Mouse (Mus musculus) heart, embryonic 12.5 days (tissue): ENCODE results near the gene Ehf. TPM values are rescaled to one million over a fixed set of nuclear protein-coding genes. Genes with fewer than 3 reads are reported as not detected.
A peak's percentile ranks its signal among the peaks of the same experiment; 100 is the strongest.

Source experiments
- ATAC-seq: fragments of 200-750 bp; cut with Nextera tagmentation; 2 replicates; pipeline ENCODE4 v1.8.0; 2017; ENCODE audit warnings: moderate TSS enrichment, moderate library complexity; ENCODE audit not compliant: insufficient number of reproducible peaks, low FRiP score
- H3K27ac ChIP-seq: fragments of 300-500 bp; sonication (generic); 2 replicates; pipeline ENCODE4 v1.5.1; 2016; ENCODE audit warnings: mild to moderate bottlenecking, moderate library complexity; ENCODE audit not compliant: poor library complexity, severe bottlenecking
- H3K27me3 ChIP-seq: fragments of 300-500 bp; sonication (generic); replicated peaks from 2 replicates; pipeline ENCODE4 v1.6.1; 2016; ENCODE audit warnings: mild to moderate bottlenecking, moderate library complexity
- H3K36me3 ChIP-seq: fragments of 300-500 bp; sonication (generic); 2 replicates; pipeline ENCODE4 v1.6.1; 2016; ENCODE audit warnings: mild to moderate bottlenecking, moderate library complexity
- H3K4me1 ChIP-seq: fragments of 300-500 bp; sonication (generic); replicated peaks from 2 replicates; pipeline ENCODE4 v1.6.1; 2016; ENCODE audit warnings: mild to moderate bottlenecking
- H3K4me2 ChIP-seq: fragments of 300-500 bp; sonication (generic); 2 replicates; pipeline ENCODE4 v1.6.1; 2016; ENCODE audit warnings: mild to moderate bottlenecking, moderate library complexity
- H3K4me3 ChIP-seq: fragments of 300-500 bp; sonication (generic); 2 replicates; pipeline ENCODE4 v1.5.1; 2016; ENCODE audit warnings: mild to moderate bottlenecking
- H3K9ac ChIP-seq: fragments of 300-500 bp; sonication (generic); 2 replicates; pipeline ENCODE4 v1.6.1; 2016; ENCODE audit warnings: mild to moderate bottlenecking, moderate library complexity
- H3K9me3 ChIP-seq: fragments of 300-500 bp; sonication (generic); replicated peaks from 2 replicates; pipeline ENCODE4 v1.6.1; 2016; ENCODE audit warnings: mild to moderate bottlenecking, moderate library complexity
- WGBS: fragments of 180-500 bp; shearing (Covaris S2); methylation state at CpG from one replicate; pipeline ENCODE4 v1.1.7; 2016; 5-methylcytosine and 5-hydroxymethylcytosine counted together
- polyA plus RNA-seq: library from polyadenylated mRNA; unstranded; fragments of >200 nt; fragmentation: Nextera tagmentation; extraction: Ambion mirVana; gene quantifications from 2 replicates; pipeline ENCODE4 v1.2.1, GENCODE M21; 2016

The Ehf gene
- polyA plus RNA-seq, 1 experiment from 2014 or later, result not detected

- peaks cover 7% of the 10 kb centered on the region; the same call in 1 of the 2 replicates for H3K27me3 ChIP-seq
- no peak overlapping the region for H3K27ac ChIP-seq
- WGBS, result 70% methylated on average over 4 of the region's 4 CpGs
- H3K36me3 ChIP-seq, result no peaks in the 10 kb centered on the region
- H3K9me3 ChIP-seq, result no peaks in the 10 kb centered on the region
- H3K4me2 ChIP-seq, result no peak overlapping the region
- H3K4me1 ChIP-seq, result peaks cover 12% of the 10 kb centered on the region; the same call in 1 of the 2 replicates
- H3K9ac ChIP-seq, result no peak overlapping the region
- no peak overlapping the region for H3K4me3 ChIP-seq
- no peak for ATAC-seq
Measured at GRCm38 (mm10) chr2:103328731-103329130, 25.7 kb upstream of the Ehf start.

DNA sequence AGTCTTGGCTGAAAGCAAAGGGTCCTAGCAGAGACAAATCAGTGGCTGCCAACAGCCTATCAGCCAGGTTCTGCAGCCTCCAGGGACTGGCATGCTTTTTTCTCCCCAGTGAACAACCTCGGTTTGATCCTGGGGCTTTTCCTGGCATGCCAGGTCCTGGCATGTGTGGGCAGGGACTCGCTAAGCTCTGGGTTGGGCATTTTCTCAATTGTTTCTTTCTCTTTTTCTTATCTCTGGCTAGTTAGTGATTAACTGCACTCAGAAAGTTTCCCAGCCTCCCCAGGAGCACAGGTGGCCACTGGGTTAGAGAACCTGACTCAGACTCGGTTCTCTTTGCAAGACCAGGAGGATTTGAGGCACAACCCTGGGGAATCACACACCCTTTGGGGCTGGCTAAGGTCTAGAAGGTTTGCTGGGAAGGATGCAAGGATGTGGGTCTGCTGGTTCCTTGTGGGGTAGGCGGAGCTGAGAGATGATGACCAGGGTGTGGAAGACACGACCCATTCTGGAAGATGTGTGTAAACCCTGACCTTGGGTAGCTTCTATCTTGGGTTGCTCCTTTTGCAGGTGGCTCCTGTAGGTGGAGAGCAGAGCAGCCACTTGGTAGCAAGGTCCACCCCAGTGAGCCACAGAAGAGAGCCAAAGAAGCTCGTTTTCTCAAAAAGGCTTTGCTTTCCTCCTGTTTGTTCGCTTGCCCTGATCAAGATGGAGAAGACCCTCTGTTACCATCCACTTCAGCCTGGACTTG is 22.4 kb upstream of the Ehf start:
- H3K9me3 ChIP-seq, result no peaks in the 10 kb centered on the region
- ATAC-seq, result no peak
- 60% methylated on average over 7 of the region's 7 CpGs for WGBS

DNA sequence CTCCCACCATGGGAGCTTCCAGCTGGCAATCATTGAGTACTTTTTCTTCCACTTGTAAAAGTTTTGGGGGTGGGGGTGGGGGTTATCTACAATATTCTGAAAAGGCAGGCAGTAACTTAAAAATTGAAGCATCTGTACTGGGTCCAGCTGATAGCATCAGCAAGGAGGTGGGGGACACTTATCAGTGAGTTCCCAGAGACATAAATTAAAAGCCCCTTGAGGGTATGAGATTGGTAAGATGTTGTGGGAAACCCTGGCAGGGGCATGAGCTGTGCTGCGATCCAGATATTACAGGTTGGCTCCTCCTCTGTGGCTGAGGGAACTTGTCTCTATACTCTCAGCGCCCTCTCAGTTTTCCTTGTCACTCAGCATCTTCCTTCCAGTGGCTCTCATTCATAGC is 21.2 kb upstream of the Ehf start:
- 60% methylated on average over 2 of the region's 2 CpGs for WGBS
- Histone ChIP-seq H3K9me3 (no peaks in the 10 kb centered on the region), H3K27me3 (peaks cover 7% of the 10 kb centered on the region; the same call in 1 of the 2 replicates), H3K36me3 (no peaks in the 10 kb centered on the region), H3K9ac (no peak overlapping the region), H3K27ac (no peak overlapping the region), H3K4me1 (peaks cover 12% of the 10 kb centered on the region; the same call in 1 of the 2 replicates), H3K4me2 (no peak overlapping the region), H3K4me3 (no peak overlapping the region)
- ATAC-seq, result no peak

More for the DNA sequence above, 22.4 kb upstream of the Ehf start:
- Histone ChIP-seq H3K36me3 (no peaks in the 10 kb centered on the region), H3K27ac (no peak overlapping the region), H3K4me1 (peaks cover 12% of the 10 kb centered on the region; the same call in 1 of the 2 replicates), H3K4me3 (no peak overlapping the region), H3K4me2 (no peak overlapping the region), H3K27me3 (peaks cover 7% of the 10 kb centered on the region; the same call in 1 of the 2 replicates), H3K9ac (no peak overlapping the region)

DNA sequence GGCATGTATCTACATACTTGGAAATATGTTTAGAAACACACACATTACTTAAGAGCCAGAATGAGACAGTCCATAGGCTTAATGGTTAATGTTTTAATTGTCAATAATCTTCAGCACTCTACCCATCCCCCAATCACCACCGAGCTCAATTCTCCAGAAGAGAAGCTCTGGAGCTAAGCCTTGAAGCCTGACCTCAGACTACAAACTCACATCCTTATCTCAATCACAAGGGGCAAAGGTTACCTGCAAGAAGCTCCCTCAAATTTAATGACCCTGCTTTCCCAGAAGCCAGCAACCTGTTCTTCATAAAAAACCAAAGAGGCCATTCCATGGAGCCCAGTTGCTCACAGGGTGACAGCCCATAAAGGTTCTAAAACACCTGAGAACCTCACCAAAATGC is 19.1 kb upstream of the Ehf start:
- no peak for ATAC-seq
- 59% methylated on average over 1 of the region's 1 CpGs for WGBS
- H3K27ac ChIP-seq, result no peak overlapping the region

GRCm38 (mm10) chr2:103321638-103322037 is 18.6 kb upstream of the Ehf start:
- Histone ChIP-seq H3K4me3 (no peak overlapping the region), H3K9ac (no peak overlapping the region), H3K36me3 (no peaks in the 10 kb centered on the region), H3K4me2 (no peak overlapping the region), H3K27ac (no peak overlapping the region), H3K4me1 (0 out of 2 replicates have a peak, but pooled peaks cover 7% of the 10 kb centered on the region), H3K9me3 (no peaks in the 10 kb centered on the region), H3K27me3 (peaks cover 7% of the 10 kb centered on the region; the same call in 1 of the 2 replicates)
- ATAC-seq, result no peak
- WGBS, result 71% methylated on average over 4 of the region's 4 CpGs

More for the DNA sequence above, 19.1 kb upstream of the Ehf start:
- Histone ChIP-seq H3K9ac (no peak overlapping the region), H3K4me3 (no peak overlapping the region), H3K4me1 (0 out of 2 replicates have a peak, but pooled peaks cover 7% of the 10 kb centered on the region), H3K4me2 (no peak overlapping the region), H3K9me3 (no peaks in the 10 kb centered on the region), H3K27me3 (peaks cover 7% of the 10 kb centered on the region; the same call in 1 of the 2 replicates), H3K36me3 (no peaks in the 10 kb centered on the region)

GRCm38 (mm10) chr2:103314002-103314401 is 10.9 kb upstream of the Ehf start:
- H3K4me1 ChIP-seq, result no peaks in the 10 kb centered on the region
- H3K4me3 ChIP-seq, result no peak overlapping the region
- H3K27me3 ChIP-seq, result no peaks in the 10 kb centered on the region; the same call in none of the 2 replicates
- H3K4me2 ChIP-seq, result no peak overlapping the region
- H3K36me3 ChIP-seq, result no peaks in the 10 kb centered on the region
- H3K27ac ChIP-seq, result no peak overlapping the region
- no peak overlapping the region for H3K9ac ChIP-seq
- ATAC-seq, result no peak
- H3K9me3 ChIP-seq, result no peaks in the 10 kb centered on the region
- 81% methylated on average over 4 of the region's 4 CpGs for WGBS

DNA sequence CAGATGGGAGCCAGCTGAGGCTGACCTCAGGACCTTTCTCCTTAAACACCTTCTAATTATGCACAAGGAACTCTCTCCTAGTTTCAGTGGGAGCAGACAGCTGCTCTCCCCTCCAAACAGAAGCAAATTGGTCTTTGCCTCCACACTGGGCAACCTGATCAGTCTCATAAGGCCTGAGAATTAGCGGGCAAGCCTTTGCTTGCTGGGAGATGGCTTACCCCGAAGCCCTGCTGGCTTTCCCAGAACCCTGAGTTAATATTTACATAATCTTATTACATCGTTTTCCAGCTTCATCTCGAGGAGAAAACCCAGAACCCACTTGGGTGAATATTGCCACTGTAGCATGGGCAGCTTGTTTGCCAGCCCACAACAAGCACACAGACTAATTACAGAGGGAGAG is 9.6 kb upstream of the Ehf start:
- Histone ChIP-seq H3K4me2 (no peak overlapping the region), H3K4me1 (no peaks in the 10 kb centered on the region), H3K9ac (no peak overlapping the region), H3K36me3 (no peaks in the 10 kb centered on the region), H3K4me3 (no peak overlapping the region), H3K9me3 (no peaks in the 10 kb centered on the region), H3K27ac (no peak overlapping the region), H3K27me3 (no peaks in the 10 kb centered on the region; the same call in none of the 2 replicates)
- ATAC-seq, result no peak
- 46% methylated on average over 4 of the region's 4 CpGs for WGBS

DNA sequence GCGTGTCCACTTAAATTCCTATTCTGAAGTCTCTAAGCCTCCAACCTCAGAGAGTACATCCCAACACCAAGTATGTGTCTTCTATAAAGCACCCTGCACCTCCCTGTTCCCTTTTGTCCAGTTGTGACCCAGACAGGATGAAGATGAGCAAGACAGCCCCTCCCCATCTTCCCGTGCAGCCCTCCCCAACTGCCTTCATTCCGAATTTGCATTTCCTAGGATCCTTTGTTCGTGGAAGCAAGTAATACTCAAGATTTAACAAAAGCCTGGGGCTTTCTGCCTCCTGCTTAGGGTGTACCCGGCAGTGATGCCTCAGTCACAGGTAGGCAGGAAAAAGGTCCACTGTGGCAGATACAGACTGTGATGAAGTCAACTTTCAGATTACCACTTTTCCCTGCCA is 7.6 kb upstream of the Ehf start:
- Histone ChIP-seq H3K4me2 (no peak overlapping the region), H3K9ac (no peak overlapping the region), H3K9me3 (no peaks in the 10 kb centered on the region), H3K4me1 (no peaks in the 10 kb centered on the region), H3K36me3 (no peaks in the 10 kb centered on the region), H3K27me3 (peaks cover 3% of the 10 kb centered on the region), H3K4me3 (no peak overlapping the region), H3K27ac (no peak overlapping the region)
- no peak for ATAC-seq
- 61% methylated on average over 5 of the region's 5 CpGs for WGBS

DNA sequence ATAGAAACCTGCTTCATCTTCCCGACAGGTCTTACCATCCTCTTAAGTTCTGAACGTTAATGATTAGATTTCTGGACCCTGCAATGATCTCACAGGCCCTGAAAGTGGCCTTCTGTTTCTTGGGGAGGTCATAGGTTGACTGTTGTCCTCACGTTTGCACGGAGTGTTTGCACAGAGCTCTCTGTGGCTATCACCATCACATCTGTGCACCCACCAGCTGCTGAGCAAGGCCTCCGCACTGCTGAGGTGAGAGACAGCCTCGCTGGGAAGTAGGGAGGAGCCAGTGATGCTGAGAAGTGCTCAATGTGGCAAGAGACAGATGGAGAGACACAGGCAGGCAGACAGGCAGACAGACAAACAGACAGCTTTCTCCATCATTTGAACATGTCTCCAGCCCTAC is 3.6 kb upstream of the Ehf start:
- H3K27me3 ChIP-seq, result peaks cover 16% of the 10 kb centered on the region
- no peak overlapping the region for H3K27ac ChIP-seq
- no peaks in the 10 kb centered on the region for H3K36me3 ChIP-seq
- no peak overlapping the region for H3K4me2 ChIP-seq
- 30% methylated on average over 6 of the region's 6 CpGs for WGBS
- H3K4me1 ChIP-seq, result 0 out of 2 replicates have a peak, but pooled peaks cover 4% of the 10 kb centered on the region
- no peak overlapping the region for H3K4me3 ChIP-seq
- no peak overlapping the region for H3K9ac ChIP-seq
- no peak for ATAC-seq
- H3K9me3 ChIP-seq, result no peaks in the 10 kb centered on the region

DNA sequence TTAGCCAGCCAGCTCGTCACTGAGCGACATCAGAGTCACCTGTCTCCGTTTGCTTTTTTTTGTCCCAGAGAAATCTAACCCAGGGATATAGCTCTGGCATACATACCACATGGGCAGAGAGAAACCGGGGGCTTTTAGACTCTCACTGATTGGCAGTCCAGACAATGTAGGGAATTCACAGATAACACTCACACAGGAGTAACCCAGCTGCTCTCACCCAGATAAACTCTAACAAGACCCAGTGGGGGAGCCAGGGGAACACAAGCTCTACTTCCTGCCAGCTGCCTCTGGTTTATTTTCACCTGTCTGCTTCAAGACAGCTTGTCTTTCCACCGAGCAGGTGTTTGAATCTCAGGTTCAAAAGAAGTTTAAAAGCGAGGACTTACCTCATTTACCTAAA is 409 bp downstream of the Ehf start:
- H3K4me3 ChIP-seq, result no peak overlapping the region
- H3K9ac ChIP-seq, result no peak overlapping the region
- 25% methylated on average over 6 of the region's 6 CpGs for WGBS
- no peak overlapping the region for H3K4me2 ChIP-seq
- no peak overlapping the region for H3K27ac ChIP-seq
- H3K27me3 ChIP-seq, result peaks cover 16% of the 10 kb centered on the region
- ATAC-seq, result no peak
- H3K4me1 ChIP-seq, result peaks cover 9% of the 10 kb centered on the region
- H3K36me3 ChIP-seq, result no peaks in the 10 kb centered on the region
- no peaks in the 10 kb centered on the region for H3K9me3 ChIP-seq

- ATAC-seq, result no peak; the same call in 1 of the 2 replicates
- no peak overlapping the region for H3K4me3 ChIP-seq
- peak overlapping the region; percentile 48 for H3K4me2 ChIP-seq
- no peaks in the 10 kb centered on the region for H3K36me3 ChIP-seq
- H3K27me3 ChIP-seq, result peaks cover 23% of the 10 kb centered on the region
- H3K27ac ChIP-seq, result no peak overlapping the region
- WGBS, result 20% methylated on average over 13 of the region's 13 CpGs
- peaks cover 13% of the 10 kb centered on the region for H3K4me1 ChIP-seq
- H3K9ac ChIP-seq, result no peak overlapping the region
- H3K9me3 ChIP-seq, result no peaks in the 10 kb centered on the region
Measured at GRCm38 (mm10) chr2:103298711-103299463, 4.2 kb downstream of the Ehf start.
